Mouse (Mus musculus): Measurements from ENCODE around the gene Habp4. TPM values are rescaled to one million over a fixed set of nuclear protein-coding genes. Genes with fewer than 3 reads are reported as not detected.

The Habp4 gene
- total RNA-seq (2021) = 10 to 100 TPM; 47.8 to 49.4 TPM
- long read RNA-seq, experiment 1, full-length matches to known transcripts = 132 of 139 reads
- long read RNA-seq, experiment 1, partial matches to known transcripts = 0 of 139 reads
- long read RNA-seq, experiment 1, other reads (novel, unspliced or antisense) = 7 of 139 reads
- long read RNA-seq, experiment 2, transcript Habp4-201 (8 exons, 2,564 nt) = major isoform, 45 of 51 reads
- long read RNA-seq, experiment 2, partial matches to known transcripts = 0 of 51 reads
- long read RNA-seq, experiment 2, other reads (novel, unspliced or antisense) = 5 of 51 reads

- peak; percentile 98 to 99 for DNase-seq
Observed at GRCm38 (mm10) chr13:64161548-64161915, at the start of gene Habp4. Gene Habp4 (plus strand): TSS chr13:64161824.

- no peak for DNase-seq
Observed at GRCm38 (mm10) chr13:64117442-64117841, 44.2 kb upstream of the Habp4 start.

- DNase-seq = no peak
Observed at GRCm38 (mm10) chr13:64120760-64121159, 40.9 kb upstream of the Habp4 start.

GRCm38 (mm10) chr13:64123491-64124188, 38.0 kb upstream of the Habp4 start:
- no peak for DNase-seq

DNA sequence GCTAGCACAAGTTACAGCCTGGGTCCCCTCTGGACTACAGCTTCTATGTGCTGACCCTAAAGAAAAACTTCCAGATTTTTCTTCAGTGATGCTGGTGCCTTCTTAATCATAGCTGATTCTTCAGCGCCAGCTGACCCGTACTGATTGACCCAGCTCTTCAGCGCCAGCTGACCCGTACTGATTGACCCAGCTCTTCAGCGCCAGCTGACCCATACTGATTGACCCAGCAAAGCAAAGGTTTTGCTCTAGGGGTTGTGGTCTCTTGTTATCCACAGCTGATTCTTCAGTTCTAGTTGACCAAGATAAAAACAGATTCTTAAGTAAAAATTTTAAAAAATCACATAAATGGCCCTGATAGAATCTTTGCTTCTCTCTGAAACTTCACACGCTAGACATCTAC, 36.7 kb upstream of the Habp4 start:
- no peak for DNase-seq

DNA sequence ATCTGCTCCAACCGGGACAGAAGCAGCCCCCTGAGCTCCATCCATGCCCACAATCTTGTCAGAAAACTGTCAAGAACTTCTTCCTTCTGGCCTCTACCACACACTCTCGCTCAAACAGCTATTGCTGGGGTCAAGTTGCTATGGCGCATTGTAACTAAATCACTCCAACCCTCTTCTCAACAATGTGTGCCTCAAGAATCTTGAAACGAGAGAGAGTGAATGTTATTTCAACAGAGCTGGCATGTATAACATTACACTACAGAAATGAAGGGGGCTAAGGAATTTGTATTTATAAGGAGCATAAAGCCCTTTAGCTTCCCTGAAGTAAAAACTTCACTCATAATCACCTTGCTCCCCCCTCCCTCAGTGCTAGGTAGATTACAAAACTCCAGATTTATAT, 35.3 kb upstream of the Habp4 start:
- no peak for DNase-seq

- peak; percentile 82 to 89 for DNase-seq
Observed at GRCm38 (mm10) chr13:64128858-64129615, 32.6 kb upstream of the Habp4 start, which contains the start of gene Slc35d2. Gene Slc35d2 (minus strand): TSS chr13:64129368.

- peak; percentile 62 to 72 for DNase-seq
Observed at GRCm38 (mm10) chr13:64129616-64130375, 31.8 kb upstream of the Habp4 start.

DNA sequence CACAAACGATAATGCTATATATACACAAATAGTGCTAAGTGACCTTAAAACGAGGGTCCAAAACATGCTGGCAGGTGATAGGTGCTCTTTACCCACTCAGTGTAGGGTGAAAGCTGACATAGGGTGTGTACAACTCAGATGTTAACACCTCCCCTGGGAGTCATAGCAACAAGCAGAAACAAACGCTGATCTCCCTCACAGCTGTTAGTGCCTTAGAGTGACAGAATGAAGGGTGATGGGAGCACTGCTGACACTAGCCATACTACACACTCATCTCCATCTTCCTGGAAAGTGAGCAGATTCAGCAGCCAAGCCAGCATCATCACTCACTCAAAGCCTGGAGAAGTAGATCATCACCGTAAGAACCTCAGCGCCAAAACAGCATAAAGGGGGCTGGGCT, 11.5 kb upstream of the Habp4 start:
- DNase-seq = peak in 1 of 2 experiments; percentile 9

- DNase-seq = peak; percentile 88 to 90
Observed at GRCm38 (mm10) chr13:64152241-64152669, 9.4 kb upstream of the Habp4 start.

DNA sequence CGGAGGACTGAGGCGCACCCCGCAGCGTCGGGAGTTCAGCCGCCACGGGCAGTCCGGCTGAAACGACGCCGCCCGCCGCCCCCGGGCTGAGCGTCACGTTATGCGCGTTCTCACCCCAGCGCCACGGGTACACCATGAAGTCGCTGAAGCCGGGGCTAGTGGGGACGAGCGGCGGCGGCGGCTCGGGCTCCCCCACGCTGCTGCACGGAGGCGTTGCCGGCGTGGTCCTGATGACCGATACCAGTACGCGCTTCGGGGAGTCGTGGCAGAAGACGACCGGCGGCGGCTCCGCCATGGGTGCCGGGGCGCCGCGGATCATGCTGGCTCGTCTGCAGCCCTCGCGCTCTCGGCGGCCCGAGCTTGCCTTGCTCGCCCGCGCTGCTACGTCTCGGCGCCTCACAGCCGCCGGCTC, 8.9 kb upstream of the Habp4 start:
- no peak for DNase-seq

GRCm38 (mm10) chr13:64153083-64153682, 8.4 kb upstream of the Habp4 start, which contains the start of gene Zfp367:
Gene Zfp367 (minus strand): TSS chr13:64153202.
- DNase-seq = peak; percentile 97 to 99

DNA sequence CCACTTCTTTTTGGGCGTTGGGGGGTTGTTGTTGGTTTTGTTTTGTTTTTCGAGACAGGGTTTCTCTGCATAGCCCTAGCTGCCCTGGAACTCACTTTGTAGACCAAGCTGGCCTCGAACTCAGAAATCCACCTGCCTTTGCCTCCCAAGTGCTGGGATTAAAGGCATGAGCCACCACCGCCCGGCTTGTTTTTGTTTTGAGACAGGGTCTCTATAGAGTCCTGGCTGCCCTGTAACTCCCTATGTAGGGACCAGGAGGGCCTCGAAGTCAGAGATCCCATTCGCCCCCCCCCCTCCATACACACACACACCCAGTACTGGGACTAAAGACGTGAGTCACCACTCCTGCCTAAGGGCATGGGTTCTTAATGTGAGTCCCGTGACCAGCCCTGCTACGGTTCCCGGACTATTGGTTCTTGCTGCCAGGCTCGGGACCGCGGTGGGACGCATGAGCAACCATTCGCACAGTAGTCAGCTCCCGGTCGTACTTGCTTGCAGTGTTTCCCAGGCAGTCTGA, 7.8 kb upstream of the Habp4 start:
- DNase-seq = peak; percentile 72 to 76

DNA sequence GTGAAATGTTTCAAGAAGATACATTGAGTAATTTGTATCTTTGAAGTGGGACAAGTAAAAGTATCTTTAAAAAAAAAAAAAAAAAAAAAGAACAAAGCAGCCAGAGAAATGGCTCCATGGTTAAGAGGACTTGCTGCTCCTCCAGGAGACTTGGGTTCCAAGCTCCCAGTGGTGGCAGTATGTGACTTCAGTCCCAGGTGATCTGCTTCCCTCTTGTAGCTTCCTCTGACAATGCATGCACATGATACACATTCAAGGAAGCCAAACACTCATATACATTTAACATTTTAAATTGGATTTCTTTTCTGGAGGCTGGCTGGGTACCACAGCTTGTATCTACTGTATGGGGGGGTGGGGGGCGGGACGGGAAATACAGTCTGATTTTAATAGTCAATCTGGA, 7.0 kb upstream of the Habp4 start:
- DNase-seq = peak in 1 of 2 experiments; percentile 8

DNA sequence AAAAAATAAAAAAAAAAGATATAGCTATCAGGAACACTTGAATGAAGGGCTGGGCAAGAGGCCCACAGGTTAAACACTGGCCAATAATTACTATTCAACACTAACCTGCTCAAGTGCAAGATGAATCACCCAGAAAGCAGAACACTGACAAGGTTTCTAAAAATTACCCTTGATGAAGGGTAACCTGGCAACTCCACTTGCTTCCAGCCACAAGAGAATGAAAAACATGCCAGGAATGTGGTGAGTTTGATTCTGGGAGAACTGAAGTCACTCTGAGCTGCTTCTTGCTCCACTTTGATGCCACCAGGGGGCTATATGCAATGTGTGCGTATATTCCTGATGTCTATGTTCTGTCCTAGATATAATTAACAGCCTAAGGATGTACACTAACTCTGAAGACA, 6.5 kb upstream of the Habp4 start:
- DNase-seq = peak; percentile 31 to 47

DNA sequence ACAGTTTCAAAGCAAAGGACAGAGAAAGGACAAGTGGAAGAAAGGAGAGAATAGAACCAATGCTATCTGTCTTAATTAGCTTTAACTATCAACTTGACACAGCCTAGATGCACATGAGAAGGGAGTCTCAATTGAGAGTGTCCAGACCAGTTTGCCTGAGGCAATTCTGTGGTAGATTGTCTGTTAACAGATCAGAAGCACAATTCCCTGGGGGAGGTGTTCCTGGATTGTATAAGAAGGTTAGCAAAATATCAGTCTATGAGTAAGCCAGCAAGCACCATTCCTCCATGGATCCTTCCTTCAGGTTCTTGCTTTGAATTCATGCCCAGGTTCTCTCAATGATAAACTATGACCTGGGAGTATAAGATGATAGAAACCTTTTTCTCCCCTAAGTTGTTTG, 4.7 kb upstream of the Habp4 start:
- DNase-seq = no peak

DNA sequence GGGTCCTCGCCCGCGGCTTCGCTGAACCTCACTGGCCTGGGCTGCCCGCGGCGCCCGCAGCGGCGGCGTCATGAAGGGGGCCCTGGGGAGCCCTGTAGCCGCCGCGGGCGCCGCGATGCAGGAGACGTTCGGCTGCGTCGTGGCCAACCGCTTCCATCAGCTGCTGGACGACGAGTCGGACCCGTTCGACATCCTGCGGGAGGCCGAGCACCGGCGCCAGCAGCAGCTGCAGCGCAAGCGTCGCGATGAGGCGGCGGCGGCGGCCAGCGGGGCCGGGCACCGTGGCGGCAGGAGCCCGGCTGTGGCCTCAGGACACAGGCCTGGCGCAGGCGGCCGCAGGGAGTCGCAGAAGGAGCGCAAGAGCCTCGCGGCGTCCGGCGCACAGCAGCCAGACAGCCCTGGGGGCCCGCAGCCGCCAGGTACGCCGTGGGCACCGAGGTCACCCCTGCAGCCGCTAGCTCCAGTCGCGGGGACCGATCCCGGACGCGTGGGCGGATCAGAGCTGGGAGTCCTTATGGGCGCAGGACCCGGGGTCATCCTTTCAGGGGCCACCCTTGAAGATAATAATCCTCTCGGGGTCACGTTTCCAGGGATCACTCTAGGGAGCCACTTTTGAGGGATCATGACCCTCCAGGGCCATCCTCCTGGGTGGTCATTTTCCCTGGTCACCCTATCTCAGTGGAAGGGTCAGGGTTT, 440 bp downstream of the Habp4 start:
- DNase-seq = peak in 1 of 2 experiments; percentile 52

- no peak for DNase-seq
Observed at GRCm38 (mm10) chr13:64162626-64163025, 1.0 kb downstream of the Habp4 start.

DNA sequence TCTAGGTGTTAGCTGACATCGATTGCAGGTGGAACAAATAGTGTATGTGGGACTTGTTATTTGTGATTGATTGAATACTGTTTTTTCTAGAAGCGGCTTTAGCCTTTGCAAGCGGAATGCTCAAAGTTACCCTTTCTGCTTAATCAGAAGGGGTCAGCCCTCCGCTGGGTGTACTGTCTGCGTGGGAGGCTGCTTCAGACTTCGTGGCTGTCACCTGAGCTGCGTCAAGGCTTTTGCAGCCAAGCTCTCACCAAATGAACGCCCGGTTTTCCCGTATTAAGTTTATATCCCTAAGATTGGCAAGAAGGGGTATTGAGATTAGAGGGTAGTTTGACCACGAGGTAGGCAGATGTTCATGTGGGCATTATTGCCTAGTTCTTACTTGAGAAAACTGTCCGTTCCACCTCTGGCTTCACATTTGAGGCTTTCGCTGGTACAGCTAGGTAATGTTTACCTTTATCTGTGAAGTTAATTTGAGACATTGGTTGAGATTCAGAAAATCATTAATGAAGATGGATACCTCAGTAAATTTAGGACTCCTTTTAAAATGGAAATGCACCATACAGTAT, 1.6 kb downstream of the Habp4 start:
- DNase-seq = no peak

DNA sequence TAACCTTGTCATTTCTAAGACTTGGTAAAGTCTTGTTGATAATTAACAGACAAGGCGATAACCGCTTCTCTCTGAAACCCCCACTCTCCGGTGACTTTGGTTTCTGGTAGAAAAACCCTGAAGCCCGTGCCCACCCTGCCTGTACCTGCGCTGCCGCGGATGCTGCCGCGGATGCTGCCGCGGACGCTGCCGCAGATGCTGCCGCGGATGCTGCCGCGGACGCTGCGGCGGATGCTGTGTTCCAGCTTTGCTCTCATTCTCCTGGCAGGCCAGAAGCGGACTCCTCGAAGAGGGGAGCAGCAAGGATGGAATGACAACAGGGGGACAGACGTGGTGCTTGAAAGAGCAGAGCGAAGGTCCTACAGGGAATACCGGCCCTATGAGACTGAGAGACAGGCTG, 8.1 kb downstream of the Habp4 start:
- DNase-seq = no peak
